Mouse (Mus musculus) telencephalon, adult 2 months (tissue): Measurements from ENCODE around the gene Egfl8.

Experiments
- DNase-seq: peaks from one replicate; pipeline ENCODE4 v3.0.0-alpha.2; 2011; ENCODE audit warnings: low read depth, low spot score

The Egfl8 gene

GRCm38 (mm10) chr17:34578070-34578469 lies 37.7 kb downstream of the Egfl8 start:
- no peak for DNase-seq

DNA sequence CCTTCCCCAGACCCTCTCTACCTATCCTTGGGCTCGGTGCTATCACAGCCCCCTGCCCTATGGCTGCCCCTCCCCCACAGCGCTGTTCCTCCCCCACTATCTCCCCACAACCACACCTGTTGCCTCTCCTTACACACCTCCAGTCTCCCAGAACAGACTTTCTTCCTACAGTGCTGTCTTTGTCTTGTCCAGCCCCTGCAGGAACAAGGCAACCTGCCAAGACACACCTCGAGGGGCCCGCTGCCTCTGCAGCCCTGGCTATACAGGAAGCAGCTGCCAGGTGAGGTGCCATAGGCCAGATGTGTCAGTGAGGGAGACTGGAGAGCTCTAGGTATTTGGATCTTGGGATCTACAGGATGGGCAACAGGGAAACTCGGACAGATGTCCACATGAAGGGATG lies 39.2 kb downstream of the Egfl8 start:
- no peak for DNase-seq

GRCm38 (mm10) chr17:34572361-34572760 lies 43.4 kb downstream of the Egfl8 start:
- no peak for DNase-seq

DNA sequence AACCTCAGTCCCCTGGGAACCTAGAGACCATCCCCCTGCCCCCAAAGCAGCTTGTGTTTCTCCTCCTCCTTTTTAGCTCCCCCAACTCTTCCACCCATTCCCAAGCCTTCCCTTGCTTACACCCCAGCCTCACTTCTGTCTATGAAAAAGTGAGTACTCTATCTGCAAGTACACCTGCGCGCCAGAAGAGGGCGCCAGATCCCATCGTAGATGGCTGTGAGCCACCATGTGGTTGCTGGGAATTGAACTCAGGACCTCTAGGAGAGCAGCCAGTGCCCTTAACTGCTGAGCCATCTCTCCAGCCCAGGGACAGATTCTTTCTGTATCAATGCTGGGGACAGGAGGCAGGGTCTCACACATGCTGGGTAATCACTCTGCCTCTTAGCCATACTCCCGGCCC lies 43.9 kb downstream of the Egfl8 start:
- no peak for DNase-seq

GRCm38 (mm10) chr17:34569919-34570318 lies 45.9 kb downstream of the Egfl8 start:
- DNase-seq = no peak

GRCm38 (mm10) chr17:34568421-34568820 lies 47.4 kb downstream of the Egfl8 start:
- DNase-seq = no peak

- DNase-seq = no peak
These were observed 48.5 kb downstream of the Egfl8 start for GRCm38 (mm10) chr17:34567311-34567710.

DNA sequence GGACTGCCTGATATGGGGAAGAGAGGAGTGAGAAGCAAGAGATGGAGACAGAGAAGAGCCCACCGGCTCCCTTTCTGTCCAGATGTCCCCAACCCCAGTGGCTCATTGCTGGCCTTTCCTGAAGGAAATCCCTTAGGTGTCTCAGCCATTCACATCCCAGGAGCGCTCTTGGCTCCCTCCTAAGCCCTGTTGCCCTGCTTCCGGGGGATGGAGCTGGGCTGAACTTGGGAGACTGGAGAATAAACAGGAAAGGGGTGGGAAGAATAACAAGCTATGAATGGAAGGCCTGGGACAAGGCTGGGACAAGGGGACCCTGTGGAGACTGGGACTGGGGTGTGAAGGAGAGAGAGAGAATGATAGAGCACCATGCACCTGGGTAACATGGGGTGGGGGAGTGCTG lies 51.0 kb downstream of the Egfl8 start:
- DNase-seq = no peak

DNA sequence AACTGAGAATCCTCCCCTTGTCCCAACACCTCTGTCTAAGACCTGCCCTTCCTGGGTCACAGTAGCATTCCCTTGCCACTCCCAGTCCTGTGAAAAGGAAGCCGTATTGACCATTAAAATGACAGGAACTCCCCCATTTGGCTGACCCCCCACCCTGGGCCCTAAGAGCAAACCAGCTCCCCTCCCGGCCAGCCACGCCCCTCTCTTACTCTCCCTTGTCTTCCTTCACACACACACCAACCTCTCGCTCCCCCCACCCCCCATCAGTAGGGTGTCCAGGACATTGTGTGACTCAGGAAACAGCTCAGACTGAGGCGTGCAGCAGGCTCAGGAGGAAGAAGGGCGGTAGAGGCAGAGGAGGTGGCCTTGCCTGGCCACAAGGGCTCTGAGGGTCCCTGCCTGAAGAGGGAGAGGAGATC lies 51.8 kb downstream of the Egfl8 start, which contains the start of gene Notch4:
TSS of gene Notch4 (plus strand) at position 266 of the 419 bp plus-strand sequence.
- DNase-seq = no peak

DNA sequence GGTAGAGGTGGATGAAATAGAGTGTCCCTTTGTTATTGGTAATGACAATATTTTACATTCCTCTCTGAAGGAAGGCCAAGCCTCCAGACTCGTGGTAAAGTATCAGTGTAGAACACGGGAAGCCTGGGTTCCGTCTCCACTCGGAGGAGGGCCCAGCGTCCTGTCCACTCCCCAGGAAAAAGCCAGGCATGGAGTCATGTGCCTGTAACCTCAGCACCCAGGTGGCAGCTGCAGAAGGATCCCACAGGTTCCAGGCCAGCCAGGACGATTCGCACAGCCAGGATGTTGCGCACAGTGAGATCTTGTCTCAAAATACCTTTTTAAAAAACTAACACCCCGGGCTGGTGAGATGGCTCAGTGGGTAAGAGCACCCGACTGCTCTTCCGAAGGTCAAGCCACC lies 52.4 kb downstream of the Egfl8 start:
- DNase-seq = no peak
